Mouse (Mus musculus) right cerebral cortex, postnatal 10 days (tissue): ENCODE measurements at regions not wholly inside any gene's neighbourhood (a gene's known extent, or its start where the extent isn't known, plus 50 kb on each side); places are given as distances from the start of the nearest gene placed in this dataset.

Experiments used
- DNase-seq, 2 experiments: peaks; one replicate each; pipeline ENCODE4 v3.0.0; 2021; ENCODE audit warnings: low spot score in 2 of 2

- no peak for DNase-seq
Observed at GRCm38 (mm10) chr15:62190977-62191614, 1268.3 kb upstream of the A1bg start.

- DNase-seq = no peak
Observed at GRCm38 (mm10) chr15:62190224-62190910, 1267.6 kb upstream of the A1bg start.

- no peak for DNase-seq
Observed at GRCm38 (mm10) chr15:62189565-62190181, 1266.9 kb upstream of the A1bg start.

- no peak for DNase-seq
Observed at GRCm38 (mm10) chr15:62186548-62186947, 1263.7 kb upstream of the A1bg start.

- DNase-seq = no peak
Observed at GRCm38 (mm10) chr15:62183803-62184202, 1261.0 kb upstream of the A1bg start.

GRCm38 (mm10) chr15:62181454-62181910 is 1258.7 kb upstream of the A1bg start:
- no peak for DNase-seq

- DNase-seq = no peak
Observed at GRCm38 (mm10) chr15:62180718-62181117, 1257.9 kb upstream of the A1bg start.

GRCm38 (mm10) chr15:62179801-62180200 is 1257.0 kb upstream of the A1bg start:
- no peak for DNase-seq

- DNase-seq = no peak
Observed at GRCm38 (mm10) chr15:62178568-62178967, 1255.8 kb upstream of the A1bg start.

- no peak for DNase-seq
Observed at GRCm38 (mm10) chr15:62177768-62178410, 1255.1 kb upstream of the A1bg start.

GRCm38 (mm10) chr15:62176076-62176475 is 1253.3 kb upstream of the A1bg start:
- no peak for DNase-seq

GRCm38 (mm10) chr15:62173633-62174543 is 1251.1 kb upstream of the A1bg start:
- no peak for DNase-seq

- DNase-seq = no peak
Observed at GRCm38 (mm10) chr15:62171632-62172031, 1248.8 kb upstream of the A1bg start.

- DNase-seq = no peak
Observed at GRCm38 (mm10) chr15:62171167-62171566, 1248.4 kb upstream of the A1bg start.

GRCm38 (mm10) chr15:62170337-62170736 is 1247.5 kb upstream of the A1bg start:
- no peak for DNase-seq

GRCm38 (mm10) chr15:62169591-62170019 is 1246.8 kb upstream of the A1bg start:
- no peak for DNase-seq

GRCm38 (mm10) chr15:62168958-62169590 is 1246.3 kb upstream of the A1bg start:
- DNase-seq = no peak

GRCm38 (mm10) chr15:62168522-62168921 is 1245.7 kb upstream of the A1bg start:
- DNase-seq = no peak

GRCm38 (mm10) chr15:62166786-62167185 is 1244.0 kb upstream of the A1bg start:
- DNase-seq = no peak

- no peak for DNase-seq
Observed at GRCm38 (mm10) chr15:62165826-62166500, 1243.2 kb upstream of the A1bg start.
